Mouse (Mus musculus) MEL (cell line): Measurements from ENCODE around the gene Sipa1l2.

ENCODE experiments used
- CHD1 ChIP-seq: IDR thresholded peaks from 2 replicates; pipeline ENCODE4 v1.6.1; 2012; ENCODE audit warnings: low read depth, mild to moderate bottlenecking, inconsistent platforms, low read length, improper control_type of control experiment
- CTCF ChIP-seq, 3 experiments: IDR thresholded peaks in 2 of 3; conservative IDR thresholded peaks in 1 of 3; 2 replicates each; pipeline ENCODE4 v1.5.1; 2011 to 2012; ENCODE audit warnings: low read length in 3 of 3, low read depth in 2 of 3, mild to moderate bottlenecking in 2 of 3, improper control_type of control experiment in 1 of 3, inconsistent platforms in 1 of 3, mixed read lengths in 1 of 3, moderate library complexity in 1 of 3; ENCODE audit not compliant: control insufficient read depth in 1 of 3, insufficient read depth in 1 of 3, poor library complexity in 1 of 3, severe bottlenecking in 1 of 3
- GATA1 ChIP-seq: IDR thresholded peaks from 2 replicates; pipeline ENCODE4 v1.6.1; 2011; ENCODE audit warnings: low read depth, low read length, improper control_type of control experiment
- ZC3H11A ChIP-seq: IDR thresholded peaks from 2 replicates; pipeline ENCODE4 v1.6.1; 2012; ENCODE audit warnings: low read depth, mild to moderate bottlenecking, inconsistent platforms, low read length, improper control_type of control experiment

DNA sequence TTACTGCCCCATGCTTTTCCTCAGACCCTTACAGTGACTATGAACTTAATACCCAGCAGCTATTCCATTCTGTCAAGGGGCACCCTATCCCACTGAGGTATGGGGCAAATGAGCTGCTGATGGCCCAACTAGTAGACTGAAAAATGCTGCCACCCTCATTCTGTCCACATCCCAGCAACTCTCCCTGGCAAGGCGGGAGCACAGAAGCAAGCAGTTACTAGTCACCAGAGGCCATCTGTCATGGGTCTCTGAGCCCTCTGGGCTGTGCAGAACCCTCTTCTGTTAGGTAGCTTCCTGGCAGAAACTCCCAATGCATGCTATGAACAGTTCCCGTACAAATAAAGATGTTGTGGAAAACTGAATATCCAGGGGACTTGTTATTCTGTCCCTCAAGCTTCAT is 74.1 kb downstream of the Sipa1l2 start:
- TF ChIP-seq ZC3H11A (no peak), CHD1 (no peak), CTCF (IDR thresholded peaks at IDR 0.05 in 2 of 3, conservative IDR thresholded peaks at IDR 0.05 in 1 of 3; ENCODE audit: control insufficient read depth in 1 of 3, insufficient read depth in 1 of 3, low read depth in 2 of 3, low read length in 3 of 3, poor library complexity in 1 of 3, severe bottlenecking in 1 of 3) (no peak), GATA1 (no peak)
